Mouse (Mus musculus): ENCODE measurements around the gene Tmed9. TPM values are rescaled to one million over a fixed set of nuclear protein-coding genes. Genes with fewer than 3 reads are reported as not detected.
"Not testable (repeated sequence)": the region's sequence is repeated elsewhere in the genome, so short reads cannot be mapped to it uniquely, and the experiment has no call there.

Tmed9 gene
- polyA plus RNA-seq, 1 experiment from 2014 or later, result 55.6 TPM

DNA sequence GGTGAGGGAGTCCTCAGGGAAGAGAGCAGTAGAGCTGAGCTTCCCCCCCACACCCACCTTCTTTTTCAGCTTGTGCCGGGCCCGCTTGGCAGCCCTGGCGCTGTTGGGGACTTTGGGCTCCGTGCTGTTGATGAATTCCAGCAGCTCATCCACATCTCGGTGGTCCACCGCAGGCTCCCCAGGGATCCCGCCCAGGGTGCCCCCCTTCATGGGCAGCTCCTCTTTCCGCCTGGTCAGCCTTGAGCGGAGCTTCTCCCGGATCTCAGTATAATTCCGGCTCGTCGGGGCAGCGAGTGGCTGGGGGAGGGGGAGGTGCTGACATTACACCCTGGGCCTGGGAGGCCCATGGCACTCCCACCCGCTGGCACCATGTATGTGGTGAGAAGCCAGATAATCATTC is 24.5 kb upstream of the Tmed9 start:
- H3K9ac ChIP-seq (replicated peaks; ENCODE audit: low read length), result no peak overlapping the region
- ATAC-seq (replicated peaks; ENCODE audit: insufficient number of reproducible peaks, low FRiP score, low TSS enrichment, low read depth) (no peak), DNase-seq (ENCODE audit: low spot score) (no peak)
- no peak overlapping the region for H3K4me2 ChIP-seq (ENCODE audit: low read depth, low read length)
- no peaks in the 10 kb centered on the region for H3K27me3 ChIP-seq (ENCODE audit: control insufficient read depth, insufficient read depth, low read length)
- no peak overlapping the region for H3K4me3 ChIP-seq (ENCODE audit: low read depth, low read length)
- 90% methylated on average over 15 of the region's 15 CpGs for WGBS
- no peaks in the 10 kb centered on the region for H3K9me3 ChIP-seq (replicated peaks; ENCODE audit: control insufficient read depth, low read length)
- H3K36me3 ChIP-seq (replicated peaks; ENCODE audit: control insufficient read depth, insufficient read depth, low read depth, low read length), result peaks cover 21% of the 10 kb centered on the region
- H3K27ac ChIP-seq (replicated peaks; ENCODE audit: low read depth, low read length), result no peak overlapping the region
- H3K4me1 ChIP-seq (ENCODE audit: control insufficient read depth, insufficient read depth, low read length), result no peaks in the 10 kb centered on the region

DNA sequence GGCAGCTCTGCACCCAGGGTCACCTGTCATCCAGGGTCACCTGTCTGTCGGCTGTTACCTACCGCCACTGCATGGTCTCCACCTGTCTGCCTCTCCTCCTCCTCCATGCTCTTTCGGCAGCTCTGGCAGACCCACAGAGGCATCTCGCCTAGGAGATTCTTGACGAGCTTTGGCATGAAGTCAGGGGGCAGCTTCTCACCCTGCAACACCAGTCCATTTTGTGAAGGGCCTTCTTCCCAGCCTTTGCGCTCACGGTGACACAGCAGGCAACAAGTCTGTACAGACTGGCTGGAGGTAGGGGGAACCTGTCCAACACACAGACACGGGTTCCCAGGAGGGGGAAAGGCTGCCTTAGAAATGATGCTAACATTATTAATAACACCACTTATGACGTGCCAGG is 17.6 kb upstream of the Tmed9 start:
- no peak overlapping the region for H3K4me2 ChIP-seq (ENCODE audit: low read depth, low read length)
- no peak for ATAC-seq (replicated peaks; ENCODE audit: insufficient number of reproducible peaks, low FRiP score, low TSS enrichment, low read depth)
- H3K4me3 ChIP-seq (ENCODE audit: low read depth, low read length), result no peak overlapping the region
- H3K9me3 ChIP-seq (replicated peaks; ENCODE audit: control insufficient read depth, low read length), result no peaks in the 10 kb centered on the region
- 86% methylated on average over 9 of the region's 9 CpGs for WGBS
- H3K4me1 ChIP-seq (ENCODE audit: control insufficient read depth, insufficient read depth, low read length), result no peaks in the 10 kb centered on the region
- no peak overlapping the region for H3K27ac ChIP-seq (replicated peaks; ENCODE audit: low read depth, low read length)
- no peak overlapping the region for H3K9ac ChIP-seq (replicated peaks; ENCODE audit: low read length)
- no peak for DNase-seq (ENCODE audit: low spot score)
- H3K27me3 ChIP-seq (ENCODE audit: control insufficient read depth, insufficient read depth, low read length), result no peaks in the 10 kb centered on the region
- peaks cover 4% of the 10 kb centered on the region; the same call in 1 of the 2 replicates for H3K36me3 ChIP-seq (replicated peaks; ENCODE audit: control insufficient read depth, insufficient read depth, low read depth, low read length)

DNA sequence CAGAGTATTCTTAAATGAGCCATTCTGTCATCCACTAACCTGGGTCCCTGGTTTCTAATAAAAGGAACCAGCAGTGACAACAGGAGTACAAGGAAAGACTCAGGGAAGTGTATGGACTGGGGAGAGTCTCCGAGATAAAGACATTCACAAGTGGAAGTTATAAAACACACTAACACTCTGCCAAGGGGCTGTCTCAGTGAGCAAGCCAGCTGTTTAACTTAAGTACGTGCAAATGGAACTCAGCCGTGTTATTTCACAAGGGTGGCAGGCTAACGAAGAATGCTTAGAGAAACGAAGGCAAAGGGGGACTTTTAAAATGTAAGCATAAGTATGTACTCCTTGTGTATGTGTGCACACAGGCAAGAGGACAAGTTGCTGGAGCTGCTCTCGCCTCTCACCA is 16.0 kb upstream of the Tmed9 start:
- peaks cover 4% of the 10 kb centered on the region; the same call in 1 of the 2 replicates for H3K36me3 ChIP-seq (replicated peaks; ENCODE audit: control insufficient read depth, insufficient read depth, low read depth, low read length)
- H3K4me3 ChIP-seq (ENCODE audit: low read depth, low read length), result no peak overlapping the region
- H3K27me3 ChIP-seq (ENCODE audit: control insufficient read depth, insufficient read depth, low read length), result no peaks in the 10 kb centered on the region
- H3K4me1 ChIP-seq (ENCODE audit: control insufficient read depth, insufficient read depth, low read length), result no peaks in the 10 kb centered on the region
- H3K4me2 ChIP-seq (ENCODE audit: low read depth, low read length), result no peak overlapping the region
- DNase-seq (ENCODE audit: low spot score), result no peak
- H3K27ac ChIP-seq (replicated peaks; ENCODE audit: low read depth, low read length), result no peak overlapping the region
- no peak for ATAC-seq (replicated peaks; ENCODE audit: insufficient number of reproducible peaks, low FRiP score, low TSS enrichment, low read depth)
- no peak overlapping the region for H3K9ac ChIP-seq (replicated peaks; ENCODE audit: low read length)
- WGBS, result 91% methylated on average over 6 of the region's 6 CpGs
- H3K9me3 ChIP-seq (replicated peaks; ENCODE audit: control insufficient read depth, low read length), result no peaks in the 10 kb centered on the region

DNA sequence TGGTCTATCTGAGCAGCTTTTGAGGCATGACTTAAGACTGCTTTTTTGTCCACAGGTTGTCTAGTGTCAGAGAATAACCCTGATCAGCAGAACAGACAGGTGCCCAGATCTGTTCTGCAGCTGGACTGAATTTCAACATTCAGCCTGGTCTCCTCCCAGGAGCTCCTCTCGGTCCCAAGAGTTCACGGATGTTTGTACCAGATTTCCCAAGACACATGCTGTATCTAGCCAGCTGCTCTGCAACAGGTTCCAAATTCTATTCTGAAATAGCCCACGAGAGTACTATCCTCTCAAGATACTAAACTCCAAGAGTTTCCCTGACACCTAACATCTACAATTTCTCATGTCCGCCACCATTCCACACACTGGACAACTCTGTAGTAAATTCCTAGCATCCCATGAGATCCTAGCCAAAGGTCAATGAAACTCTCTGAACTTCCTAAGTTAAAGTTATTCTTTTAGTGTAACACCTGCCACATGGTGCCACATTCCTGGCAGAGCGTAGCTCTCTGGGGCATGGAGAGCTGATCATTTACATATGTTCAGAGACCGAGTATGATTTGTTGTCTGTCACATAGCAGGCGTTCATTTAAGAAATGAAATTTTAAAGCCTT is 10.2 kb upstream of the Tmed9 start:
- WGBS, result 75% methylated on average over 7 of the region's 7 CpGs
- no peak overlapping the region for H3K9ac ChIP-seq (replicated peaks; ENCODE audit: low read length)
- ATAC-seq (replicated peaks; ENCODE audit: insufficient number of reproducible peaks, low FRiP score, low TSS enrichment, low read depth), result no peak
- H3K4me1 ChIP-seq (ENCODE audit: control insufficient read depth, insufficient read depth, low read length), result no peaks in the 10 kb centered on the region
- H3K36me3 ChIP-seq (replicated peaks; ENCODE audit: control insufficient read depth, insufficient read depth, low read depth, low read length), result no peaks in the 10 kb centered on the region; the same call in 1 of the 2 replicates
- H3K27ac ChIP-seq (replicated peaks; ENCODE audit: low read depth, low read length), result no peak overlapping the region
- H3K27me3 ChIP-seq (ENCODE audit: control insufficient read depth, insufficient read depth, low read length), result no peaks in the 10 kb centered on the region
- H3K4me3 ChIP-seq (ENCODE audit: low read depth, low read length), result no peak overlapping the region
- DNase-seq (ENCODE audit: low spot score), result no peak
- no peaks in the 10 kb centered on the region for H3K9me3 ChIP-seq (replicated peaks; ENCODE audit: control insufficient read depth, low read length)
- H3K4me2 ChIP-seq (ENCODE audit: low read depth, low read length), result no peak overlapping the region

DNA sequence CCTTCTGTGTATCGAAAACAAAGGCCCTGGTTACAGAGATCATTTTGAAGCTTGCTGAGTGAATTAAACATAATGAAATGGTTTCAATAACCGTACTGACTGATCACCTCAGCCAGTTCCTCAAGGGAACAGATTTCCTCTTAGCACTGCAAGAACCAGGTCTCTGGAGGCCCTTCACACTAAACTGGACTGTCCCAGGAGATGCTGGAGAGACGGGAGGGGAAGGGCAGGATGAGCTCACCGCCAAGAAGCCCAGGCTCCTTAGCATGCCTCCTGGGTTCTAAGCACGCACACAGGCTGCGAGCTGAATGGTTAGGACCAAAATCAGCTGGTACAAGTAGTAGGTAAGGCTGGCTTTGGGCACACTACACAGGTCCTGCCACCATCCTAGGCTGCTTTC is 6.5 kb upstream of the Tmed9 start:
- WGBS, result 89% methylated on average over 6 of the region's 6 CpGs
- H3K36me3 ChIP-seq (replicated peaks; ENCODE audit: control insufficient read depth, insufficient read depth, low read depth, low read length), result no peaks in the 10 kb centered on the region; the same call in 1 of the 2 replicates

DNA sequence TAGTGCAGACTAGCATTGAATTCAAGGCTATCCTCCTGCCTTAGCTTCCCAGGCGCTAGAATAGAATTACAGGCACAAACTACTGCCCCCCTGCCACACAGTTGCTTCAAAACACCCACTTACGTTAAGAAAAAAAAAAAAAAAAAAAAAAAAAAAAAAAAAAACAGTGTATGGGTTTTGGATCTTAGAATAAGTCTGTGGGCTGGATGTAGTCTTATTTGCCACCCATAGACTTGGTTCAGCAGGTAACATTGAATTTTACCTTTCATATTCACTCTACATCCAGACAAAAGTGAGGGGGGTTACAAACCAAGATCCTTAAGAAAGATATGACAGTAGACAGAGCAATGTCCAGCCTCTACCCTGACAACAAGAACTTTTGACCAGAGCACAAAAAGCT is 5.6 kb upstream of the Tmed9 start:
- H3K9ac ChIP-seq (replicated peaks; ENCODE audit: low read length), result no peak overlapping the region
- no peak overlapping the region for H3K27ac ChIP-seq (replicated peaks; ENCODE audit: low read depth, low read length)
- 83% methylated on average over 2 of the region's 2 CpGs for WGBS
- H3K27me3 ChIP-seq (ENCODE audit: control insufficient read depth, insufficient read depth, low read length), result no peaks in the 10 kb centered on the region
- no peak overlapping the region for H3K4me3 ChIP-seq (ENCODE audit: low read depth, low read length)
- H3K9me3 ChIP-seq (replicated peaks; ENCODE audit: control insufficient read depth, low read length), result no peaks in the 10 kb centered on the region
- H3K4me2 ChIP-seq (ENCODE audit: low read depth, low read length), result no peak overlapping the region
- peaks cover 5% of the 10 kb centered on the region for H3K4me1 ChIP-seq (ENCODE audit: control insufficient read depth, insufficient read depth, low read length)
- DNase-seq (ENCODE audit: low spot score) (no peak), ATAC-seq (replicated peaks; ENCODE audit: insufficient number of reproducible peaks, low FRiP score, low TSS enrichment, low read depth) (no peak)
- H3K36me3 ChIP-seq (replicated peaks; ENCODE audit: control insufficient read depth, insufficient read depth, low read depth, low read length), result no peaks in the 10 kb centered on the region; the same call in 1 of the 2 replicates

More for the DNA sequence above, 6.5 kb upstream of the Tmed9 start:
- H3K4me2 ChIP-seq (ENCODE audit: low read depth, low read length), result no peak overlapping the region
- DNase-seq (ENCODE audit: low spot score), result no peak
- ATAC-seq (replicated peaks; ENCODE audit: insufficient number of reproducible peaks, low FRiP score, low TSS enrichment, low read depth), result no peak
- no peak overlapping the region for H3K27ac ChIP-seq (replicated peaks; ENCODE audit: low read depth, low read length)
- H3K9me3 ChIP-seq (replicated peaks; ENCODE audit: control insufficient read depth, low read length), result no peaks in the 10 kb centered on the region
- no peaks in the 10 kb centered on the region for H3K27me3 ChIP-seq (ENCODE audit: control insufficient read depth, insufficient read depth, low read length)
- no peak overlapping the region for H3K9ac ChIP-seq (replicated peaks; ENCODE audit: low read length)
- H3K4me1 ChIP-seq (ENCODE audit: control insufficient read depth, insufficient read depth, low read length), result peaks cover 5% of the 10 kb centered on the region
- no peak overlapping the region for H3K4me3 ChIP-seq (ENCODE audit: low read depth, low read length)

DNA sequence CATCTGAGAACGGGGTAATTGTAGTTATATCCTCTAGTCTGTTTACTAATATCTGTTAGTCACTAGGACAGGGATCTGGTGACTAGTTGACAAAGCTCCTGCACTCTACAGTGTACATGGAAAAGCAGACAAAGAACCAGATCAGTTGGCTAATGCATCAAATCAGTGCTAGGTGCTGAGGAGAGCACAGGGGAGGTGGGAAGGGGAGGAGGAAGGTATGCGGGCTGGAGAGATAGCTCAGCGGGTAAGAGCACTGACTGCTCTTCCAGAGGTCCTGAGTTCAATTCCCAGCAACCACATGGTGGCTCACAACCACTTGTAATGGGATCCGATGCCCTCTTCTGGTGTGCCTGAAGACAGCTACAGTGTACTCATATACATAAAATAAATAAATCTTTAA is 5.0 kb upstream of the Tmed9 start:
- not testable (repeated sequence) for DNase-seq (ENCODE audit: low spot score); H3K27me3 ChIP-seq (ENCODE audit: control insufficient read depth, insufficient read depth, low read length); H3K36me3 ChIP-seq (replicated peaks; ENCODE audit: control insufficient read depth, insufficient read depth, low read depth, low read length); H3K9me3 ChIP-seq (replicated peaks; ENCODE audit: control insufficient read depth, low read length); ATAC-seq (replicated peaks; ENCODE audit: insufficient number of reproducible peaks, low FRiP score, low TSS enrichment, low read depth); H3K9ac ChIP-seq (replicated peaks; ENCODE audit: low read length); H3K4me2 ChIP-seq (ENCODE audit: low read depth, low read length); H3K4me3 ChIP-seq (ENCODE audit: low read depth, low read length); H3K27ac ChIP-seq (replicated peaks; ENCODE audit: low read depth, low read length); H3K4me1 ChIP-seq (ENCODE audit: control insufficient read depth, insufficient read depth, low read length)
- 88% methylated on average over 4 of the region's 4 CpGs for WGBS

DNA sequence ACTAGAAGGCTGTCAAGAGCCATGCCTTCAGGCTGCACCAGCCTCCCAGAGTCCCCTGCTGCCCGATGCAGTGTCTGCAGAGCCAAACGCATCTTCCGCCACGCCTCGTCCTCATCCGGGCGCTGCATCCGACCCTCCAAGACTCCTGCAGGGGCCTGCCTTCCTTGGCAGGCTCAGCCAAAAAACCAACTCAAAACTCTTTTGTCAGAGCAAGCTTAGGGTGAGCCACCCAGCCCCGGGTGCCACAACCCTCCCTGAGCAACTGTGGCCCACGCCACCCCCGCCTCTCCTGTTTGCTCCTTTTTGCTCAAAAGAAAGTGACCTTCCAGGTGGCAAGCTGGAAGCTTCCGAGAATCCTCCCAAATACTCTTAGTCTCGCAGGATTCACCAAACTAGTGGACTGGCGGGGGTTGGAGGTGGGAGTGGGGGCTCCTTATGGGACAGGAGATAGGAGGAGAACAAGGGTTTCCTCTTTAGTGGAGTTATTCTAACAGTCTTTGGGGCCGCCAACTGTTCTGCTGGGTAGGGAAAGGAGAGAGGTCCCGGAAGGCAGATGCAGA is 3.7 kb upstream of the Tmed9 start:
- Histone ChIP-seq H3K27me3 (ENCODE audit: control insufficient read depth, insufficient read depth, low read length) (no peaks in the 10 kb centered on the region), H3K4me2 (ENCODE audit: low read depth, low read length) (peak overlapping the region; percentile 63), H3K4me3 (ENCODE audit: low read depth, low read length) (peak overlapping the region; percentile 84), H3K36me3 (replicated peaks; ENCODE audit: control insufficient read depth, insufficient read depth, low read depth, low read length) (no peaks in the 10 kb centered on the region; the same call in 1 of the 2 replicates), H3K4me1 (ENCODE audit: control insufficient read depth, insufficient read depth, low read length) (peaks cover 5% of the 10 kb centered on the region), H3K27ac (replicated peaks; ENCODE audit: low read depth, low read length) (no peak overlapping the region), H3K9ac (replicated peaks; ENCODE audit: low read length) (peak overlapping the region; percentile 98), H3K9me3 (replicated peaks; ENCODE audit: control insufficient read depth, low read length) (no peaks in the 10 kb centered on the region)
- 2% methylated on average over 16 of the region's 16 CpGs for WGBS
- DNase-seq (ENCODE audit: low spot score) (peak; percentile 25), ATAC-seq (replicated peaks; ENCODE audit: insufficient number of reproducible peaks, low FRiP score, low TSS enrichment, low read depth) (peak; percentile 51; the same call in 1 of the 2 replicates)
